Mouse (Mus musculus) stomach, embryonic 16.5 days (tissue): ENCODE measurements around the gene Morc2a. TPM values are rescaled to one million over a fixed set of nuclear protein-coding genes. Genes with fewer than 3 reads are reported as not detected.

ENCODE experiments used
- ATAC-seq: fragments of 200-750 bp; cut with Nextera tagmentation; 2 replicates; pipeline ENCODE4 v1.8.0; 2017; ENCODE audit warnings: moderate number of reproducible peaks, moderate TSS enrichment; ENCODE audit not compliant: insufficient read depth, low FRiP score
- H3K27ac ChIP-seq: fragments of 300-500 bp; sonication (generic); 2 replicates; pipeline ENCODE4 v1.5.1; 2014; ENCODE audit warnings: low read length
- H3K27me3 ChIP-seq: fragments of 300-500 bp; sonication (generic); 2 replicates; pipeline ENCODE4 v1.6.1; 2014; ENCODE audit warnings: low read length, control low read depth, mixed read lengths; ENCODE audit not compliant: control insufficient read depth, insufficient read depth
- H3K36me3 ChIP-seq: fragments of 300-500 bp; sonication (generic); 2 replicates; pipeline ENCODE4 v1.6.1; 2014; ENCODE audit warnings: low read length; ENCODE audit not compliant: control insufficient read depth, insufficient read depth
- H3K4me1 ChIP-seq: fragments of 300-500 bp; sonication (generic); 2 replicates; pipeline ENCODE4 v1.6.1; 2014; ENCODE audit warnings: low read length, control low read depth, mixed read lengths; ENCODE audit not compliant: control insufficient read depth, insufficient read depth
- H3K4me2 ChIP-seq: fragments of 300-500 bp; sonication (generic); 2 replicates; pipeline ENCODE4 v1.6.1; 2014; ENCODE audit warnings: low read depth, low read length, mixed read lengths
- H3K4me3 ChIP-seq: fragments of 300-500 bp; sonication (generic); replicated peaks from 2 replicates; pipeline ENCODE4 v1.5.1; 2014; ENCODE audit warnings: mild to moderate bottlenecking, low read length
- H3K9ac ChIP-seq: fragments of 300-500 bp; sonication (generic); 2 replicates; pipeline ENCODE4 v1.6.1; 2014; ENCODE audit warnings: low read length
- H3K9me3 ChIP-seq: fragments of 300-500 bp; sonication (generic); replicated peaks from 2 replicates; pipeline ENCODE4 v1.6.1; 2016; ENCODE audit warnings: low read length, control low read depth; ENCODE audit not compliant: control insufficient read depth
- WGBS: fragments of 180-500 bp; shearing (Covaris S2); extraction: QIAGEN DNeasy Blood & Tissue Kit; methylation state at CpG from one replicate; pipeline ENCODE4 v1.1.7; 2014; 5-methylcytosine and 5-hydroxymethylcytosine counted together
- polyA plus RNA-seq: library from polyadenylated mRNA; unstranded; fragments of >200 nt; fragmentation: Nextera tagmentation; extraction: Ambion mirVana; gene quantifications from 2 replicates; pipeline ENCODE4 v1.2.1, GENCODE M21; 2015

Morc2a gene
- polyA plus RNA-seq, 1 experiment from 2014 or later = 25.4 TPM

GRCm38 (mm10) chr11:3691746-3692145, 42.8 kb downstream of the Morc2a start:
- Histone ChIP-seq H3K9me3 (no peaks in the 10 kb centered on the region), H3K4me1 (no peaks in the 10 kb centered on the region), H3K9ac (no peak overlapping the region), H3K27me3 (no peaks in the 10 kb centered on the region), H3K36me3 (peaks cover 32% of the 10 kb centered on the region), H3K4me2 (no peak overlapping the region), H3K27ac (no peak overlapping the region), H3K4me3 (no peak overlapping the region)
- ATAC-seq = no peak
- WGBS = 85% methylated on average over 2 of the region's 2 CpGs

- H3K4me2 ChIP-seq = no peak overlapping the region
- 70% methylated on average over 5 of the region's 5 CpGs for WGBS
- H3K4me3 ChIP-seq = no peak overlapping the region
- H3K4me1 ChIP-seq = no peaks in the 10 kb centered on the region
- peaks cover 2% of the 10 kb centered on the region; the same call in 1 of the 2 replicates for H3K36me3 ChIP-seq
- no peak for ATAC-seq
- no peak overlapping the region for H3K27ac ChIP-seq
- no peak overlapping the region for H3K9ac ChIP-seq
- H3K27me3 ChIP-seq = no peaks in the 10 kb centered on the region
- H3K9me3 ChIP-seq = no peaks in the 10 kb centered on the region
These were observed 47.2 kb downstream of the Morc2a start for GRCm38 (mm10) chr11:3696086-3696616.

GRCm38 (mm10) chr11:3697441-3697840, 48.5 kb downstream of the Morc2a start:
- ATAC-seq = no peak
- Histone ChIP-seq H3K27ac (no peak overlapping the region), H3K4me2 (no peak overlapping the region), H3K27me3 (no peaks in the 10 kb centered on the region), H3K9me3 (no peaks in the 10 kb centered on the region), H3K36me3 (no peaks in the 10 kb centered on the region), H3K9ac (no peak overlapping the region), H3K4me3 (no peak overlapping the region), H3K4me1 (no peaks in the 10 kb centered on the region)
- 90% methylated on average over 3 of the region's 3 CpGs for WGBS

- no peaks in the 10 kb centered on the region for H3K36me3 ChIP-seq
- 55% methylated on average over 7 of the region's 7 CpGs for WGBS
- H3K4me2 ChIP-seq = no peak overlapping the region
- ATAC-seq = no peak
- H3K27me3 ChIP-seq = no peaks in the 10 kb centered on the region; the same call in 1 of the 2 replicates
- no peaks in the 10 kb centered on the region for H3K9me3 ChIP-seq
- H3K4me1 ChIP-seq = peaks cover 3% of the 10 kb centered on the region; the same call in 1 of the 2 replicates
- no peak overlapping the region for H3K4me3 ChIP-seq
- H3K9ac ChIP-seq = no peak overlapping the region
- no peak overlapping the region for H3K27ac ChIP-seq
These were observed 54.4 kb downstream of the Morc2a start for GRCm38 (mm10) chr11:3703089-3703992.

- H3K36me3 ChIP-seq = no peaks in the 10 kb centered on the region
- H3K27ac ChIP-seq = no peak overlapping the region
- no peaks in the 10 kb centered on the region for H3K9me3 ChIP-seq
- ATAC-seq = no peak
- WGBS = 66% methylated on average over 8 of the region's 8 CpGs
- no peaks in the 10 kb centered on the region; the same call in 1 of the 2 replicates for H3K27me3 ChIP-seq
- H3K4me2 ChIP-seq = no peak overlapping the region
- H3K9ac ChIP-seq = no peak overlapping the region
- peaks cover 3% of the 10 kb centered on the region; the same call in 1 of the 2 replicates for H3K4me1 ChIP-seq
- no peak overlapping the region for H3K4me3 ChIP-seq
These were observed 55.4 kb downstream of the Morc2a start for GRCm38 (mm10) chr11:3704404-3704803.

- no peak overlapping the region for H3K4me3 ChIP-seq
- H3K27me3 ChIP-seq = no peaks in the 10 kb centered on the region; the same call in 1 of the 2 replicates
- H3K9ac ChIP-seq = no peak overlapping the region
- no peak for ATAC-seq
- no peak overlapping the region for H3K27ac ChIP-seq
- H3K4me1 ChIP-seq = peaks cover 3% of the 10 kb centered on the region; the same call in 1 of the 2 replicates
- no peaks in the 10 kb centered on the region for H3K36me3 ChIP-seq
- H3K9me3 ChIP-seq = no peaks in the 10 kb centered on the region
- H3K4me2 ChIP-seq = no peak overlapping the region
- 74% methylated on average over 8 of the region's 8 CpGs for WGBS
These were observed 58.1 kb downstream of the Morc2a start for GRCm38 (mm10) chr11:3707057-3707456.

GRCm38 (mm10) chr11:3710203-3710602, 61.2 kb downstream of the Morc2a start:
- Histone ChIP-seq H3K27me3 (no peaks in the 10 kb centered on the region; the same call in 1 of the 2 replicates), H3K4me2 (no peak overlapping the region), H3K27ac (no peak overlapping the region), H3K9ac (no peak overlapping the region), H3K4me3 (no peak overlapping the region), H3K4me1 (no peaks in the 10 kb centered on the region), H3K9me3 (no peaks in the 10 kb centered on the region), H3K36me3 (no peaks in the 10 kb centered on the region)
- 64% methylated on average over 14 of the region's 14 CpGs for WGBS
- ATAC-seq = no peak

GRCm38 (mm10) chr11:3714486-3714885, 65.5 kb downstream of the Morc2a start:
- Histone ChIP-seq H3K9me3 (no peaks in the 10 kb centered on the region), H3K4me1 (no peaks in the 10 kb centered on the region), H3K27ac (no peak overlapping the region), H3K36me3 (no peaks in the 10 kb centered on the region), H3K27me3 (no peaks in the 10 kb centered on the region), H3K4me2 (no peak overlapping the region), H3K4me3 (no peak overlapping the region), H3K9ac (no peak overlapping the region)
- WGBS = 38% methylated on average over 15 of the region's 15 CpGs
- ATAC-seq = peak; percentile 26; the same call in 1 of the 2 replicates

GRCm38 (mm10) chr11:3716662-3717061, 67.7 kb downstream of the Morc2a start:
- Histone ChIP-seq H3K4me2 (no peak overlapping the region), H3K27ac (no peak overlapping the region), H3K4me3 (no peak overlapping the region), H3K27me3 (no peaks in the 10 kb centered on the region), H3K4me1 (no peaks in the 10 kb centered on the region), H3K9ac (no peak overlapping the region), H3K36me3 (no peaks in the 10 kb centered on the region), H3K9me3 (no peaks in the 10 kb centered on the region)
- no peak for ATAC-seq
- WGBS = 63% methylated on average over 6 of the region's 6 CpGs
